9 mouse cellular contexts compared by ENCODE assay signal in the genomic region with DNA sequence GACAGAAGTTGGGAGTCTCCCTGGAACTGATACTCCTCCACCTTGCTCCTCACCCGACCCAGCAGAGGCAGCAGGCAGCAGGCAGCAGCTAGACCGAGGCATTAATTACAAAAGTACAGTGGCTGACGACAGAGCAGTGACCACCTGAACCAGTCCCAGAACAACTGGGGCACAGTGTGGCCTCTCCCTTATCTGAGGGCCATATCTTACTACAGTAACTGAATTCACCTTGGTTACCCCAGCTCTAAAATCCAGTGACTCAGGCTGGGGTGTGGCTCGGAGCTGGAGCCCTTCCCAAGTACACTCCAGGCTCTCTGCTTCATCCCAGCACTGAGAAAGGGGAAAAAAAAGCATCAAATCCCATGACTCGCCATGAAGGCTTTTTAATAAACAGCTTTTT. TPM values are rescaled to one million over a fixed set of nuclear protein-coding genes. Genes with fewer than 3 reads are reported as not detected.
DNase-seq lines count a peak whose midpoint lies in the region; ATAC-seq and TF ChIP-seq lines count a peak whose summit lies in the region.
"Had no signal": no experiment of that assay in that cellular context is flagged by ENCODE, and none has a peak within 500 bp of the region (broad histone marks: within the 10 kb centered on the region; RNA-seq: fewer than 3 reads in every experiment).

No protein-coding gene starts in this region.

- CTCF ChIA-PET in Patski (lab: Charles Lee): interaction anchor here (0.7 to 1.4 kb wide), 4 partner anchors 11 to 74 kb away, joined by 3 read pairs; no protein-coding TSS in a partner anchor

- no peaks in the 10 kb centered on the region for H3K36me3 ChIP-seq in heart, embryonic 13.5 days
- H3K36me3 ChIP-seq in lung, embryonic 15.5 days: no peaks in the 10 kb centered on the region
- H3K36me3 ChIP-seq in midbrain, embryonic 10.5 days: no peaks in the 10 kb centered on the region
- H3K36me3 ChIP-seq: limb, embryonic 13.5 days had no signal

- H3K9ac ChIP-seq in heart, embryonic 13.5 days: 0 out of 2 replicates have a peak overlapping the region, but pooled peaks have one; percentile 37
- no peak overlapping the region for H3K9ac ChIP-seq in lung, embryonic 15.5 days
- H3K9ac ChIP-seq: limb, embryonic 13.5 days had no signal

- H3K27me3 ChIP-seq in Patski: no peaks in the 10 kb centered on the region
- H3K27me3 ChIP-seq in heart, embryonic 13.5 days (replicated peaks): no peaks in the 10 kb centered on the region
- H3K27me3 ChIP-seq in lung, embryonic 15.5 days: no peaks in the 10 kb centered on the region
- no peaks in the 10 kb centered on the region for H3K27me3 ChIP-seq in midbrain, embryonic 10.5 days (ENCODE audit: low read depth, poor library complexity, severe bottlenecking)
- H3K27me3 ChIP-seq: limb, embryonic 13.5 days had no signal

- H3K9me3 ChIP-seq in heart, embryonic 13.5 days: no peaks in the 10 kb centered on the region
- no peaks in the 10 kb centered on the region for H3K9me3 ChIP-seq in lung, embryonic 15.5 days
- no peaks in the 10 kb centered on the region for H3K9me3 ChIP-seq in midbrain, embryonic 10.5 days (replicated peaks)
- H3K9me3 ChIP-seq: limb, embryonic 13.5 days had no signal

- WGBS in heart, embryonic 13.5 days: 41% methylated on average over 5 of the region's 5 CpGs
- WGBS in lung, embryonic 15.5 days: 42% methylated on average over 5 of the region's 5 CpGs
- WGBS in midbrain, embryonic 10.5 days: 74% methylated on average over 5 of the region's 5 CpGs

- peak overlapping the region; percentile 20; the same call in 1 of the 2 replicates for H3K27ac ChIP-seq in heart, embryonic 13.5 days (replicated peaks)
- H3K27ac ChIP-seq in lung, embryonic 15.5 days: 0 out of 2 replicates have a peak overlapping the region, but pooled peaks have one; percentile 8
- no peak overlapping the region for H3K27ac ChIP-seq in midbrain, embryonic 10.5 days (replicated peaks)
- H3K27ac ChIP-seq: limb, embryonic 13.5 days had no signal

- H3K4me2 ChIP-seq in heart, embryonic 13.5 days: no peak overlapping the region
- H3K4me2 ChIP-seq in lung, embryonic 15.5 days: no peak overlapping the region
- H3K4me2 ChIP-seq: limb, embryonic 13.5 days had no signal

- TF ChIP-seq CTCF in Patski (IDR thresholded peaks at IDR 0.05): no peak

- POLR2A ChIA-PET in Patski (lab: Charles Lee): interaction anchor here (0.8 to 1.8 kb wide), 3 partner anchors 17 to 26 kb away, joined by 3 to 5 read pairs (median 3); no protein-coding TSS in a partner anchor

- H3K4me3 ChIP-seq in heart, embryonic 13.5 days: no peak overlapping the region
- H3K4me3 ChIP-seq in lung, embryonic 15.5 days: no peak overlapping the region
- no peak overlapping the region for H3K4me3 ChIP-seq in midbrain, embryonic 10.5 days
- H3K4me3 ChIP-seq: limb, embryonic 13.5 days had no signal

- DNase-seq in 3134 (ENCODE audit: extremely low read depth, insufficient read length, low spot score) (peak; percentile 59), Patski (ENCODE audit: low read depth, low spot score) (peak; percentile 25)
- no peak for DNase-seq in midbrain, embryonic 10.5 days (ENCODE audit: low spot score)
- no peak for DNase-seq in thymus, adult 18-20 months
- no peak for DNase-seq in retina, embryonic 14.5 days (ENCODE audit: low spot score)
- DNase-seq: cerebellum, adult 9-11 months had no signal

- in situ Hi-C loops in Patski (cut with MboI; ENCODE audit: low pct_unique_long_range_greater_than_20kb): no loop called here

- peak; percentile 81 for ATAC-seq in Patski
- no peak for ATAC-seq in heart, embryonic 13.5 days (ENCODE audit: extremely low read depth, insufficient number of reproducible peaks, low FRiP score, low TSS enrichment)
- ATAC-seq in lung, embryonic 15.5 days (ENCODE audit: borderline replicate concordance, extremely low read depth, low FRiP score, low TSS enrichment): peak; percentile 24; the same call in 1 of the 2 replicates

- peaks cover 62% of the 10 kb centered on the region for H3K4me1 ChIP-seq in heart, embryonic 13.5 days
- H3K4me1 ChIP-seq in lung, embryonic 15.5 days: peaks cover 54% of the 10 kb centered on the region
- no peaks in the 10 kb centered on the region for H3K4me1 ChIP-seq in midbrain, embryonic 10.5 days

RNA-seq across cellular contexts. Expression of a gene that starts 37.3 kb away (rescaled TPM):
- 13.0 TPM for polyA plus RNA-seq in Patski (2021)
- 9.1 and 10.4 TPM in 2 replicates for polyA plus RNA-seq in heart, embryonic 13.5 days (2015; fragmentation: Nextera tagmentation; extraction: Ambion mirVana)
- 17.5 and 19.9 TPM in 2 replicates for polyA plus RNA-seq in lung, embryonic 15.5 days (2015; fragmentation: Nextera tagmentation; extraction: Ambion mirVana)
- polyA plus RNA-seq in midbrain, embryonic 10.5 days (2016; fragmentation: Nextera tagmentation; extraction: Ambion mirVana): 6.2 and 6.4 TPM in 2 replicates

Comparison
In these comparisons a context has a peak if more than half of its experiments do, and no peak if none do; other contexts are left out.
1. DNase-seq: peak in 3134 (single experiment) and Patski (single experiment); none in midbrain, embryonic 10.5 days (single experiment), thymus, adult 18-20 months (0 of 2) and retina, embryonic 14.5 days (single experiment).